ENCODE assay signal across 8 mouse cellular contexts in genomic region chr7:25756011-25756410, GRCm38 (mm10). TPM values are rescaled to one million over a fixed set of nuclear protein-coding genes. Genes with fewer than 3 reads are reported as not detected.
A peak's percentile ranks its signal among the peaks of the same experiment; 100 is the strongest.
DNase-seq lines count a peak whose midpoint lies in the region; ATAC-seq and TF ChIP-seq lines count a peak whose summit lies in the region.

No protein-coding gene starts in this region.

- peaks cover 24% of the 10 kb centered on the region for H3K4me1 ChIP-seq in forebrain, embryonic 15.5 days
- H3K4me1 ChIP-seq in lung, embryonic 14.5 days (ENCODE audit: insufficient read depth), result no peaks in the 10 kb centered on the region; the same call in 1 of the 2 replicates
- H3K4me1 ChIP-seq in olfactory bulb, adult 2 months (ENCODE audit: control insufficient read depth, insufficient read depth, low read length), result 0 out of 2 replicates have a peak, but pooled peaks cover 3% of the 10 kb centered on the region
- H3K4me1 ChIP-seq in thymus, adult 2 months (replicated peaks; ENCODE audit: control insufficient read depth, insufficient read depth, low read length), result peaks cover 10% of the 10 kb centered on the region; the same call in 1 of the 2 replicates

- peak; percentile 83 for DNase-seq in ES-CJ7 (ENCODE audit: low read depth, low spot score)
- DNase-seq in cerebellum, adult 11-12 months, result peak; percentile 85
- DNase-seq in heart, postnatal 36 days, result peak; percentile 89 to 93
- peak; percentile 84 to 91 for DNase-seq in layer of hippocampus, adult 2 months (ENCODE audit: low spot score in 2 of 2)
- DNase-seq in lung, embryonic 14.5 days, result peak; percentile 95
- DNase-seq in thymus, adult 2 months, result peak; percentile 88

- peak; percentile 98 for TF ChIP-seq CTCF in layer of hippocampus, adult 2 months (conservative IDR thresholded peaks at IDR 0.05)
- TF ChIP-seq CTCF in lung, embryonic 14.5 days (IDR thresholded peaks at IDR 0.05; ENCODE audit: low read depth), result peak; percentile 76
- peak; percentile 80 for TF ChIP-seq CTCF in olfactory bulb, adult 2 months (IDR thresholded peaks at IDR 0.05; ENCODE audit: insufficient read depth, low read depth, low read length)
- TF ChIP-seq CTCF in thymus, adult 2 months (IDR thresholded peaks at IDR 0.05; ENCODE audit: borderline replicate concordance, control insufficient read depth, extremely low read depth, insufficient read depth, low read length, poor library complexity), result peak; percentile 73; the same call in 1 of the 2 replicates

- 0% methylated on average over 18 of the region's 18 CpGs for WGBS in forebrain, embryonic 15.5 days
- under 1% methylated on average over 18 of the region's 18 CpGs for WGBS in lung, embryonic 14.5 days
- WGBS in olfactory bulb, adult 2 months, result under 1% methylated on average over 18 of the region's 18 CpGs
- 2% methylated on average over 18 of the region's 18 CpGs for WGBS in thymus, adult 2 months

- H3K9me3 ChIP-seq in forebrain, embryonic 15.5 days, result no peaks in the 10 kb centered on the region
- no peaks in the 10 kb centered on the region for H3K9me3 ChIP-seq in lung, embryonic 14.5 days (ENCODE audit: low read depth, low read length)

- intact Hi-C loops in heart, postnatal 36 days (cut with DNase I), result loop anchor here (1.0 kb wide), 1 partner anchor 49 kb away; no protein-coding TSS in a partner anchor

- TF ChIP-seq POLR2A in olfactory bulb, adult 2 months (IDR thresholded peaks at IDR 0.05; ENCODE audit: insufficient read depth, low read depth, low read length), result no peak
- TF ChIP-seq POLR2A in thymus, adult 2 months (IDR thresholded peaks at IDR 0.05; ENCODE audit: control insufficient read depth, extremely low read depth, insufficient read depth, low read length, poor library complexity), result no peak

- peak overlapping the region; percentile 49 for H3K9ac ChIP-seq in forebrain, embryonic 15.5 days (replicated peaks)
- H3K9ac ChIP-seq in lung, embryonic 14.5 days, result peak overlapping the region; percentile 42

- no peaks in the 10 kb centered on the region for H3K27me3 ChIP-seq in forebrain, embryonic 15.5 days
- no peaks in the 10 kb centered on the region for H3K27me3 ChIP-seq in lung, embryonic 14.5 days (ENCODE audit: insufficient read depth, low read length)
- no peaks in the 10 kb centered on the region for H3K27me3 ChIP-seq in thymus, adult 2 months (ENCODE audit: control insufficient read depth, insufficient read depth, low read length)

- H3K36me3 ChIP-seq in forebrain, embryonic 15.5 days, result peaks cover 5% of the 10 kb centered on the region; the same call in 1 of the 2 replicates
- H3K36me3 ChIP-seq in lung, embryonic 14.5 days (ENCODE audit: insufficient read depth), result peaks cover 19% of the 10 kb centered on the region
- no peaks in the 10 kb centered on the region for H3K36me3 ChIP-seq in thymus, adult 2 months (ENCODE audit: control insufficient read depth, insufficient read depth, low read length)

- peak; percentile 26; the same call in 1 of the 2 replicates for ATAC-seq in forebrain, embryonic 15.5 days (replicated peaks)
- ATAC-seq in lung, embryonic 14.5 days (ENCODE audit: insufficient read depth), result peak; percentile 37

- peak overlapping the region; percentile 93 for H3K4me2 ChIP-seq in forebrain, embryonic 15.5 days (replicated peaks)
- H3K4me2 ChIP-seq in lung, embryonic 14.5 days, result peak overlapping the region; percentile 98

- peak overlapping the region; percentile 98 for H3K27ac ChIP-seq in forebrain, embryonic 15.5 days (replicated peaks)
- H3K27ac ChIP-seq in layer of hippocampus, adult 2 months, result peak overlapping the region; percentile 95
- peak overlapping the region; percentile 86 for H3K27ac ChIP-seq in lung, embryonic 14.5 days (ENCODE audit: low read depth)
- peak overlapping the region; percentile 76 for H3K27ac ChIP-seq in olfactory bulb, adult 2 months (ENCODE audit: insufficient read depth, low read depth, low read length)
- H3K27ac ChIP-seq in thymus, adult 2 months (ENCODE audit: control insufficient read depth, insufficient read depth, low read length), result peak overlapping the region; percentile 74

- H3K4me3 ChIP-seq in forebrain, embryonic 15.5 days, result peak overlapping the region; percentile 85
- peak overlapping the region; percentile 94 for H3K4me3 ChIP-seq in layer of hippocampus, adult 2 months
- peak overlapping the region; percentile 96 for H3K4me3 ChIP-seq in lung, embryonic 14.5 days (ENCODE audit: low read depth, low read length)
- peak overlapping the region; percentile 44 for H3K4me3 ChIP-seq in olfactory bulb, adult 2 months (ENCODE audit: insufficient read depth, low read depth, low read length)
- H3K4me3 ChIP-seq in thymus, adult 2 months (ENCODE audit: control insufficient read depth, insufficient read depth, low read length), result peak overlapping the region; percentile 42

RNA-seq across cellular contexts. Expression of gene Hnrnpul1, which starts 1.5 kb away (rescaled TPM):
- polyA plus RNA-seq in forebrain, embryonic 15.5 days (2015; fragmentation: Nextera tagmentation; extraction: Ambion mirVana), result 51.8 and 53.5 TPM in 2 replicates
- total RNA-seq in heart, postnatal 36 days (2021), result 10 to 100 TPM; 78.4 to 82.7 TPM
- 100 to 1,000 TPM; 110 to 115 TPM for total RNA-seq in layer of hippocampus, adult 2 months (2021)
- 80.3 and 82.0 TPM in 2 replicates for polyA plus RNA-seq in lung, embryonic 14.5 days (2014; fragmentation: Nextera tagmentation; extraction: Ambion mirVana)
- polyA plus RNA-seq in olfactory bulb, adult 2 months (2012; ENCODE audit: insufficient read depth, insufficient read length, low replicate concordance, missing spikeins), result 160 TPM in 1 of 2 replicates, not detected in the other
- 102 and 134 TPM in 2 replicates for polyA plus RNA-seq in thymus, adult 2 months (2012; rRNA removed)

RNA-seq across cellular contexts. Expression of gene Axl, which starts 32.5 kb away (rescaled TPM):
- 16.5 and 17.7 TPM in 2 replicates for polyA plus RNA-seq in forebrain, embryonic 15.5 days (2015; fragmentation: Nextera tagmentation; extraction: Ambion mirVana)
- total RNA-seq in heart, postnatal 36 days (2021), result 10 to 100 TPM; 81.0 to 94.8 TPM
- total RNA-seq in layer of hippocampus, adult 2 months (2021), result 10 to 100 TPM; 36.6 to 41.1 TPM
- polyA plus RNA-seq in lung, embryonic 14.5 days (2014; fragmentation: Nextera tagmentation; extraction: Ambion mirVana), result 44.1 and 46.5 TPM in 2 replicates
- not detected in 2 replicates for polyA plus RNA-seq in olfactory bulb, adult 2 months (2012; ENCODE audit: insufficient read depth, insufficient read length, low replicate concordance, missing spikeins)
- polyA plus RNA-seq in thymus, adult 2 months (2012; rRNA removed), result 67.0 and 75.0 TPM in 2 replicates

RNA-seq across cellular contexts. Expression of gene Ccdc97, which starts 37.1 kb away (rescaled TPM):
- polyA plus RNA-seq in forebrain, embryonic 15.5 days (2015; fragmentation: Nextera tagmentation; extraction: Ambion mirVana), result 29.3 and 32.4 TPM in 2 replicates
- total RNA-seq in heart, postnatal 36 days (2021), result 10 to 100 TPM; 55.0 to 55.8 TPM
- total RNA-seq in layer of hippocampus, adult 2 months (2021), result 10 to 100 TPM; 62.9 to 67.4 TPM
- 28.6 and 29.4 TPM in 2 replicates for polyA plus RNA-seq in lung, embryonic 14.5 days (2014; fragmentation: Nextera tagmentation; extraction: Ambion mirVana)
- polyA plus RNA-seq in olfactory bulb, adult 2 months (2012; ENCODE audit: insufficient read depth, insufficient read length, low replicate concordance, missing spikeins), result not detected in 2 replicates
- polyA plus RNA-seq in thymus, adult 2 months (2012; rRNA removed), result 184 and 185 TPM in 2 replicates

Comparison
In these comparisons a context has a peak if more than half of its experiments do, and no peak if none do; other contexts are left out.
1. Peak in every context shown above with its lines: DNase-seq, ATAC-seq, H3K4me3 ChIP-seq and H3K27ac ChIP-seq.
2. H3K4me3 ChIP-seq: peak in every context shown above with its lines; median percentile 96 in lung, embryonic 14.5 days; 94 in layer of hippocampus, adult 2 months; 85 in forebrain, embryonic 15.5 days; 44 in olfactory bulb, adult 2 months; 42 in thymus, adult 2 months.